Mouse (Mus musculus) brain, adult 2 months (tissue): ENCODE measurements at regions not wholly inside any gene's neighbourhood (a gene's known extent, or its start where the extent isn't known, plus 50 kb on each side); places are given as distances from the start of the nearest gene placed in this dataset.

Source experiments
- DNase-seq: peaks from one replicate; pipeline ENCODE4 v3.0.0; 2011; ENCODE audit warnings: low read depth, low spot score

GRCm38 (mm10) chr2:131436149-131436548 lies 55.1 kb upstream of the Smox start:
- no peak for DNase-seq

DNA sequence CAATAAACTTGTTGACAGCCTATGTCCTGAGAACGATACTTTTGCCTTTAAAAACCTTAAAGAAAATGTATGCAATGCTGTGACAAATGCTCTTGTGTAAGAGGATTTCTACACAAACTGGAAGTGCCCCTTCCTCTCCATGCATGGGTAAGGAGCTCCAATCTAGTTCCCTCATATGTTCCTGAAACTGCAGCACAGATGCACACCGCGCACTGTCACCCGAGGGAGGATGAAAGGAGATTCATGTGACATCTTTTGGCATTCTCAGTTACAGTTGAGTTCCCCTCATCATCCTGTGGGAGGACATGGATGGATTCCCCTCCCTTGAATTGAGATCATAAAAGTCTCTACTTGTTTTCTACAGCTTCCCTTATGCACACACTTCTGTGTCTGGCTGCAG lies 60.8 kb upstream of the Smox start:
- DNase-seq: peak; percentile 29

- no peak for DNase-seq
Measured at GRCm38 (mm10) chr2:131428089-131428488, 63.2 kb upstream of the Smox start.

GRCm38 (mm10) chr2:131426941-131427340 lies 64.4 kb upstream of the Smox start:
- no peak for DNase-seq

- no peak for DNase-seq
Measured at GRCm38 (mm10) chr2:131423616-131424320, 67.5 kb upstream of the Smox start.

GRCm38 (mm10) chr2:131422907-131423445 lies 68.3 kb upstream of the Smox start:
- DNase-seq: peak; percentile 81

GRCm38 (mm10) chr2:131418130-131418529 lies 65.4 kb upstream of the Rnf24 start:
- DNase-seq: no peak

DNA sequence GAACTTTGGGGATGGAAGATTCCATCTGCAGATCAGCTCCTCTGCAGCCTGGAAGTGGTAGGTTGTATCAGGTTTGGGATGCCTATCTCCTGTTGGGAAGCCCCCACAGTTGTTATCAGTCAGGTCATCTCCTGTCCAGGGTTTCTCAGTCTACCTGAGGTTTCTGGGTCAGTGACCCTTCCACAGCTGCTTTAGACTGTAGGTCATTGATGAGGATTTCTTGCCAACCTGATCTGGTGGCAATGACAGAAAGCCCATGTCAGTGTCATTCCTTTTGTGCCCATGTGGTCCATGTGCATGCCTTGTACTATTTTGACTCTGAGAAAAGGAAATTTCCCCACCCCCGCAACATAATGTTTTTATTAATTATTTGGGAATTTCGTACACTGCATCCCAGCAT lies 64.8 kb upstream of the Rnf24 start:
- DNase-seq: no peak

- peak; percentile 80 for DNase-seq
Measured at GRCm38 (mm10) chr2:131416482-131416881, 63.8 kb upstream of the Rnf24 start.

- DNase-seq: no peak
Measured at GRCm38 (mm10) chr2:131410906-131411520, 58.3 kb upstream of the Rnf24 start.

DNA sequence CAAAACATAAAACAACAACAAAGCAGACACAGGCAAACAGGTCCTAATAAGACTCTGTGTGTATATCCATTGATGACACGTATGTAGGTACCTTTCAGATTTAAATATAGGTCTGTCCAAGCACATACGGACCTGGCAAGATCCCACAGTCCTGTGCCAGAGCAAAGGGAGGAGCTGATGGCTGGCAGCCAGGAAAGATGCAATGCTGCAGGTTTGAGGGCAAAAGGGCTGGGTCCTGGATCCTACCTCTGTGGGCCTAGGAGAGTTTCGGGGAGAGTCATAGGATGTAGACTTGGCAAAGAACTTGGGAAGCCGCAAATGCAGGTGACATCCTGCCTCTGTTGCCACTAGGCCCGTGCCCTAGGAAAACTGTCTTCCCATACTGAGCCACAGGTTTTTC lies 54.6 kb upstream of the Rnf24 start:
- DNase-seq: no peak

DNA sequence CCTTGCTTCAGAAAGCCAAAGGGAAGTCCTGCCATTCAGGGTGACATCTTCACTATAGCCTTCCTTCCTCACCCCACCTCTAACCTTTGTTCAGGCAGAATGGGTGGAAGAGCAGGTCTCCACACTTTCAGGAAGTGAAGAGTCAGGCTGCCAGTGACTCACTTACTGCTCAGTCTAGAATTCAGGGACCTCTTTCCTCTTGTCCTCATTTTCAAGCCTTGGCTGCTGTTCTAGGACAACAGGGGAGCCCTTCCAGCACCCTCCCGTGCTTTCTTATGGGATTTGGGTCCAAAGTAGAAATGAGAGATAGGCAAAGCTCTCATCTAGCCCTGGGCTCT lies 51.5 kb upstream of the Rnf24 start:
- no peak for DNase-seq

DNA sequence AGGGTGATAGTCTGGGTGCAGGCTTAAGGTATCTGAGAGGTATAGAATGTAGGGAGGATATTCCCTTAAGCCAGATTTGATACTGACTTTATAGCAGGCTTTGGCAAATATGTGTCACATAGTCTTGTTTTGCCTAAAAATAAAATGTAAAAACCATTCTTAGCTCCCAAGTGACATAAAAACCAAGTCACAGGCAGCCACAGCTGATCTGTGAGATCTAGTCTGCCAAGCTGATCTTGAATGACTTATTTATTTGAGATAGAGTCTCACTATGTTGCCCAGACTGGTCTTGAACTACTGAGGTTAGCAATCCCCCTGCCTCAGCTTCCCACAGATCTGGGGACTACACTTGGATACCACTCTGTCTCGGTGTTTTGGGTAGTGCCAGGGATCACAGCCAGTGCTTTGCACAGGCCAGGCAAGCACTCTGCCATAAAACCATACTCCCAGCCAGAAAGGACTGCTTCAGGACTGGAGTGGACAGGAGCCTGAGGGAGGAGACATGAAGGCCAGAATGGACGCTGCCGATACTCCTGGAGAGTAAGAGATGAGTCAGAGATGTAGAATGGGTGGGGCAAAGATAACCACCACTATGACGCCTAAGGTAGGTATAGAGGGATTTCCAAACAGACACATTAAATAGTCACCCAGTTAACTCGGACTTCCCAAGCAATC lies 51.0 kb upstream of the Rnf24 start:
- DNase-seq: peak; percentile 46
